Mouse (Mus musculus) forebrain, embryonic 15.5 days (tissue): Measurements from ENCODE around the gene Tmod4. TPM values are rescaled to one million over a fixed set of nuclear protein-coding genes. Genes with fewer than 3 reads are reported as not detected.
A peak's percentile ranks its signal among the peaks of the same experiment; 100 is the strongest.

Source experiments
- ATAC-seq: fragments of 200-750 bp; cut with Nextera tagmentation; replicated peaks from 2 replicates; pipeline ENCODE4 v1.8.0; 2017; ENCODE audit warnings: mild to moderate bottlenecking, moderate TSS enrichment, moderate library complexity
- H3K27ac ChIP-seq: fragments of 300-500 bp; sonication (generic); replicated peaks from 2 replicates; pipeline ENCODE4 v1.5.1; 2015; ENCODE audit warnings: mild to moderate bottlenecking, inconsistent platforms
- H3K27me3 ChIP-seq: fragments of 300-500 bp; sonication (generic); 2 replicates; pipeline ENCODE4 v1.6.1; 2015; ENCODE audit warnings: inconsistent platforms
- H3K36me3 ChIP-seq: fragments of 300-500 bp; sonication (generic); 2 replicates; pipeline ENCODE4 v1.6.1; 2015; ENCODE audit warnings: mild to moderate bottlenecking, inconsistent platforms
- H3K4me1 ChIP-seq: fragments of 300-500 bp; sonication (generic); 2 replicates; pipeline ENCODE4 v1.6.1; 2015; ENCODE audit warnings: inconsistent platforms
- H3K4me2 ChIP-seq: fragments of 300-500 bp; sonication (generic); replicated peaks from 2 replicates; pipeline ENCODE4 v1.6.1; 2015; ENCODE audit warnings: mild to moderate bottlenecking, inconsistent platforms
- H3K4me3 ChIP-seq: fragments of 300-500 bp; sonication (generic); 2 replicates; pipeline ENCODE4 v1.5.1; 2015; ENCODE audit warnings: mild to moderate bottlenecking, inconsistent platforms
- H3K9ac ChIP-seq: fragments of 300-500 bp; sonication (generic); replicated peaks from 2 replicates; pipeline ENCODE4 v1.6.1; 2015; ENCODE audit warnings: mild to moderate bottlenecking, inconsistent platforms
- H3K9me3 ChIP-seq: fragments of 300-500 bp; sonication (generic); 2 replicates; pipeline ENCODE4 v1.6.1; 2016; ENCODE audit warnings: inconsistent platforms
- WGBS: fragments of 180-500 bp; shearing (Covaris S2); methylation state at CpG from one replicate; pipeline ENCODE4 v1.1.7; 2015; ENCODE audit warnings: mixed read lengths; 5-methylcytosine and 5-hydroxymethylcytosine counted together
- polyA plus RNA-seq: library from polyadenylated mRNA; unstranded; fragments of >200 nt; fragmentation: Nextera tagmentation; extraction: Ambion mirVana; gene quantifications from 2 replicates; pipeline ENCODE4 v1.2.1, GENCODE M21; 2015

Tmod4 gene
- polyA plus RNA-seq, 1 experiment from 2014 or later = 1.1 TPM

GRCm38 (mm10) chr3:95162345-95162628, 38.0 kb downstream of the Tmod4 start:
- Histone ChIP-seq H3K9ac (peak overlapping the region; percentile 84), H3K4me1 (peaks cover 36% of the 10 kb centered on the region), H3K27ac (peak overlapping the region; percentile 83), H3K4me3 (peak overlapping the region; percentile 67), H3K27me3 (no peaks in the 10 kb centered on the region), H3K9me3 (no peaks in the 10 kb centered on the region), H3K36me3 (peaks cover 27% of the 10 kb centered on the region), H3K4me2 (peak overlapping the region; percentile 75)
- ATAC-seq = no peak
- 11% methylated on average over 2 of the region's 2 CpGs for WGBS

GRCm38 (mm10) chr3:95163419-95164255, 39.4 kb downstream of the Tmod4 start:
- peak overlapping the region; percentile 75 for H3K4me2 ChIP-seq
- no peak overlapping the region for H3K27ac ChIP-seq
- no peaks in the 10 kb centered on the region for H3K27me3 ChIP-seq
- no peaks in the 10 kb centered on the region for H3K9me3 ChIP-seq
- peak overlapping the region; percentile 67; the same call in 1 of the 2 replicates for H3K4me3 ChIP-seq
- H3K36me3 ChIP-seq = peaks cover 41% of the 10 kb centered on the region
- 59% methylated on average over 11 of the region's 11 CpGs for WGBS
- H3K9ac ChIP-seq = no peak overlapping the region
- H3K4me1 ChIP-seq = peaks cover 36% of the 10 kb centered on the region
- no peak for ATAC-seq

GRCm38 (mm10) chr3:95164256-95164550, 39.9 kb downstream of the Tmod4 start:
- peaks cover 3% of the 10 kb centered on the region; the same call in 1 of the 2 replicates for H3K27me3 ChIP-seq
- 68% methylated on average over 5 of the region's 5 CpGs for WGBS
- H3K4me3 ChIP-seq = no peak overlapping the region
- ATAC-seq = no peak
- H3K36me3 ChIP-seq = peaks cover 46% of the 10 kb centered on the region
- H3K9ac ChIP-seq = no peak overlapping the region
- H3K27ac ChIP-seq = no peak overlapping the region
- no peak overlapping the region for H3K4me2 ChIP-seq
- H3K9me3 ChIP-seq = no peaks in the 10 kb centered on the region
- H3K4me1 ChIP-seq = peaks cover 36% of the 10 kb centered on the region

- peaks cover 30% of the 10 kb centered on the region for H3K4me1 ChIP-seq
- ATAC-seq = no peak
- no peak overlapping the region for H3K27ac ChIP-seq
- no peak overlapping the region for H3K4me3 ChIP-seq
- H3K4me2 ChIP-seq = no peak overlapping the region
- peaks cover 8% of the 10 kb centered on the region for H3K27me3 ChIP-seq
- WGBS = 91% methylated on average over 5 of the region's 5 CpGs
- no peaks in the 10 kb centered on the region for H3K9me3 ChIP-seq
- peaks cover 53% of the 10 kb centered on the region for H3K36me3 ChIP-seq
- H3K9ac ChIP-seq = no peak overlapping the region
Measured at GRCm38 (mm10) chr3:95164840-95165239, 40.6 kb downstream of the Tmod4 start.

GRCm38 (mm10) chr3:95169996-95170395, 45.7 kb downstream of the Tmod4 start:
- H3K9ac ChIP-seq = no peak overlapping the region
- H3K36me3 ChIP-seq = peaks cover 83% of the 10 kb centered on the region
- peaks cover 43% of the 10 kb centered on the region for H3K27me3 ChIP-seq
- no peak overlapping the region for H3K27ac ChIP-seq
- ATAC-seq = no peak
- peaks cover 15% of the 10 kb centered on the region for H3K4me1 ChIP-seq
- no peaks in the 10 kb centered on the region for H3K9me3 ChIP-seq
- no peak overlapping the region for H3K4me3 ChIP-seq
- no peak overlapping the region for H3K4me2 ChIP-seq
- WGBS = 90% methylated on average over 10 of the region's 10 CpGs

GRCm38 (mm10) chr3:95171105-95171504, 46.8 kb downstream of the Tmod4 start:
- no peak for ATAC-seq
- no peak overlapping the region for H3K27ac ChIP-seq
- H3K4me1 ChIP-seq = peaks cover 15% of the 10 kb centered on the region
- no peak overlapping the region for H3K4me2 ChIP-seq
- H3K4me3 ChIP-seq = no peak overlapping the region
- no peak overlapping the region for H3K9ac ChIP-seq
- H3K27me3 ChIP-seq = peaks cover 43% of the 10 kb centered on the region
- WGBS = 85% methylated on average over 6 of the region's 6 CpGs
- H3K9me3 ChIP-seq = no peaks in the 10 kb centered on the region
- peaks cover 74% of the 10 kb centered on the region for H3K36me3 ChIP-seq

GRCm38 (mm10) chr3:95172526-95173255, 48.4 kb downstream of the Tmod4 start:
- peaks cover 15% of the 10 kb centered on the region for H3K4me1 ChIP-seq
- peaks cover 59% of the 10 kb centered on the region for H3K36me3 ChIP-seq
- H3K27me3 ChIP-seq = peaks cover 43% of the 10 kb centered on the region
- no peak overlapping the region for H3K4me2 ChIP-seq
- H3K9me3 ChIP-seq = no peaks in the 10 kb centered on the region
- H3K27ac ChIP-seq = no peak overlapping the region
- no peak for ATAC-seq
- peak overlapping the region; percentile 18; the same call in 1 of the 2 replicates for H3K4me3 ChIP-seq
- WGBS = 14% methylated on average over 72 of the region's 84 CpGs
- H3K9ac ChIP-seq = no peak overlapping the region

- H3K9ac ChIP-seq = peak overlapping the region; percentile 33; the same call in 1 of the 2 replicates
- peaks cover 15% of the 10 kb centered on the region for H3K4me1 ChIP-seq
- H3K4me3 ChIP-seq = peak overlapping the region; percentile 18; the same call in 1 of the 2 replicates
- H3K9me3 ChIP-seq = no peaks in the 10 kb centered on the region
- peak overlapping the region; percentile 35 for H3K4me2 ChIP-seq
- H3K27me3 ChIP-seq = peaks cover 43% of the 10 kb centered on the region
- 4% methylated on average over 58 of the region's 58 CpGs for WGBS
- 0 out of 2 replicates have a peak, but pooled peaks have one; percentile 20 for ATAC-seq
- H3K36me3 ChIP-seq = peaks cover 52% of the 10 kb centered on the region
- H3K27ac ChIP-seq = no peak overlapping the region; the same call in 1 of the 2 replicates
Measured at GRCm38 (mm10) chr3:95173256-95173949, 49.1 kb downstream of the Tmod4 start.

GRCm38 (mm10) chr3:95174011-95174592, 49.8 kb downstream of the Tmod4 start:
- Histone ChIP-seq H3K4me1 (peaks cover 15% of the 10 kb centered on the region), H3K36me3 (peaks cover 45% of the 10 kb centered on the region), H3K27ac (no peak overlapping the region; the same call in 1 of the 2 replicates), H3K9ac (peak overlapping the region; percentile 33; the same call in 1 of the 2 replicates), H3K27me3 (peaks cover 40% of the 10 kb centered on the region), H3K4me2 (peak overlapping the region; percentile 35; the same call in 1 of the 2 replicates), H3K9me3 (no peaks in the 10 kb centered on the region), H3K4me3 (no peak overlapping the region)
- ATAC-seq = peak; percentile 39; the same call in 1 of the 2 replicates
- WGBS = 4% methylated on average over 16 of the region's 16 CpGs

GRCm38 (mm10) chr3:95176500-95176899, 52.2 kb downstream of the Tmod4 start:
- Histone ChIP-seq H3K9ac (no peak overlapping the region), H3K9me3 (no peaks in the 10 kb centered on the region), H3K36me3 (peaks cover 22% of the 10 kb centered on the region), H3K4me2 (no peak overlapping the region), H3K27ac (no peak overlapping the region), H3K4me3 (no peak overlapping the region), H3K27me3 (peaks cover 18% of the 10 kb centered on the region), H3K4me1 (peaks cover 15% of the 10 kb centered on the region)
- ATAC-seq = no peak
- WGBS = 53% methylated on average over 3 of the region's 3 CpGs

- Histone ChIP-seq H3K9ac (no peak overlapping the region), H3K9me3 (no peaks in the 10 kb centered on the region), H3K4me3 (no peak overlapping the region), H3K4me2 (no peak overlapping the region), H3K4me1 (peaks cover 12% of the 10 kb centered on the region), H3K27ac (no peak overlapping the region), H3K27me3 (peaks cover 7% of the 10 kb centered on the region), H3K36me3 (peaks cover 11% of the 10 kb centered on the region)
- WGBS = 83% methylated on average over 6 of the region's 6 CpGs
- ATAC-seq = no peak
Measured at GRCm38 (mm10) chr3:95177583-95177982, 53.3 kb downstream of the Tmod4 start.
